Mouse (Mus musculus): ENCODE data around the gene Ikzf2.

DNA sequence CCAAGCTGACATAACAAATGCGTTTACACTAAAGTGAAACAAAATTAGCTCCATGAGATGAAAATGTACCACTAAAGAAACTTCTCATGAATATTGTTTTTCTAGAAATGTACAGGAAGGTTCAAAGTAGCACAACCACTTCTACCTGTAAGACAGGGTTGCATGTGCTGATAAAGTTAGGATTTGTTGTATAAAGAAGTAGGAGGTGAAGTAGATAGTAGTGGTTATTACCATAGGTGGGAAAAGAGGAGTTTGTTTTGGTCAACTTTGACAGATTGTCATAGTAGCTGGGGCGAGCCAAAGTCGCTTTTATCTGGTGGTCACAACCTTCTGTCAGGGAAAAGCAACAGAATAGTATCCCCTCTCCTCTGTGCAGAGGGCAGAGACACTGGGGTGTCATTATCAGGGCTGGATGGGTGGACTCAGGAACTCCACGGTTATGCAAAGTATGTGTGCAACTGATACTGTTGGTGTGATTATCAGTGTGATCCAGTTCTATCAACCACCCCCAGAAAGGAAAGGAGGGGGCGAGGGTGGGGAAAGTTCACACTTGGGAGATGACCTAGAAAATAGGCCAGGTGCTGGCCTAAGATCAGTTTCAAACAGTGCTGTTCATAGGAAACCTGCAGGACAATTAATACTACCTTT is 127.5 kb downstream of the Ikzf2 start:
- TF ChIP-seq CTCF (IDR thresholded peaks at IDR 0.05) (no peak), EP300 (IDR thresholded peaks at IDR 0.05) (no peak)

All from lung, postnatal 0 days (tissue).